Mouse (Mus musculus) kidney, adult 18-20 months (tissue): ENCODE data around the gene Uhrf1.

Source experiments
- DNase-seq: peaks from one replicate; pipeline ENCODE4 v3.0.0; 2021

Gene Uhrf1

GRCm38 (mm10) chr17:56302363-56302996 is 641 bp upstream of the Uhrf1 start:
- peak; percentile 39 for DNase-seq

- peak; percentile 96 for DNase-seq
Measured at GRCm38 (mm10) chr17:56303847-56304586, 896 bp downstream of the Uhrf1 start.

- no peak for DNase-seq
Measured at GRCm38 (mm10) chr17:56304718-56305117, 1.6 kb downstream of the Uhrf1 start.

GRCm38 (mm10) chr17:56305156-56305555 is 2.0 kb downstream of the Uhrf1 start:
- no peak for DNase-seq

- peak; percentile 59 for DNase-seq
Measured at GRCm38 (mm10) chr17:56305826-56306225, 2.7 kb downstream of the Uhrf1 start.

- DNase-seq, result peak; percentile 69
Measured at GRCm38 (mm10) chr17:56308088-56308487, 5.0 kb downstream of the Uhrf1 start.

- DNase-seq, result no peak
Measured at GRCm38 (mm10) chr17:56309191-56309945, 6.2 kb downstream of the Uhrf1 start.

GRCm38 (mm10) chr17:56324419-56324818 is 21.3 kb downstream of the Uhrf1 start:
- DNase-seq, result no peak

GRCm38 (mm10) chr17:56325450-56326152 is 22.5 kb downstream of the Uhrf1 start, which contains the start of gene Kdm4b:
Gene Kdm4b, plus strand, starts transcription at chr17:56326062.
- DNase-seq, result peak; percentile 97

GRCm38 (mm10) chr17:56326153-56327147 is 23.3 kb downstream of the Uhrf1 start:
- DNase-seq, result peak; percentile 25

GRCm38 (mm10) chr17:56329267-56329666 is 26.1 kb downstream of the Uhrf1 start:
- no peak for DNase-seq

GRCm38 (mm10) chr17:56330345-56330744 is 27.2 kb downstream of the Uhrf1 start:
- no peak for DNase-seq

- DNase-seq, result no peak
Measured at GRCm38 (mm10) chr17:56331256-56331655, 28.1 kb downstream of the Uhrf1 start.

GRCm38 (mm10) chr17:56332987-56333386 is 29.9 kb downstream of the Uhrf1 start:
- DNase-seq, result no peak

- peak; percentile 74 for DNase-seq
Measured at GRCm38 (mm10) chr17:56337190-56337589, 34.1 kb downstream of the Uhrf1 start.

- no peak for DNase-seq
Measured at GRCm38 (mm10) chr17:56337791-56338190, 34.7 kb downstream of the Uhrf1 start.

GRCm38 (mm10) chr17:56338909-56339308 is 35.8 kb downstream of the Uhrf1 start:
- DNase-seq, result peak; percentile 50

GRCm38 (mm10) chr17:56340717-56341116 is 37.6 kb downstream of the Uhrf1 start:
- no peak for DNase-seq

- DNase-seq, result no peak
Measured at GRCm38 (mm10) chr17:56343466-56343865, 40.3 kb downstream of the Uhrf1 start.

GRCm38 (mm10) chr17:56345364-56345763 is 42.2 kb downstream of the Uhrf1 start:
- DNase-seq, result no peak

- DNase-seq, result no peak
Measured at GRCm38 (mm10) chr17:56348128-56348527, 45.0 kb downstream of the Uhrf1 start.

- no peak for DNase-seq
Measured at GRCm38 (mm10) chr17:56348586-56348985, 45.5 kb downstream of the Uhrf1 start.
